Mouse (Mus musculus): ENCODE measurements around the gene Mthfsd. TPM values are rescaled to one million over a fixed set of nuclear protein-coding genes. Genes with fewer than 3 reads are reported as not detected.

Gene Mthfsd
- total and polyA plus RNA-seq, 3 experiments, result 46.1 to 62.6 TPM; not detected in 1

- H3K4me1 ChIP-seq (ENCODE audit: control insufficient read depth in 1 of 2, insufficient read depth in 2 of 2, low read length in 2 of 2), result no peaks in the 10 kb centered on the region
- H3K4me3 ChIP-seq (ENCODE audit: control insufficient read depth in 1 of 2, insufficient read depth in 1 of 2, low read depth in 2 of 2, low read length in 2 of 2), result no peak overlapping the region
- H3K27ac ChIP-seq (ENCODE audit: control insufficient read depth, low read depth, low read length), result no peak overlapping the region
- no peaks in the 10 kb centered on the region for H3K9me3 ChIP-seq (replicated peaks; ENCODE audit: insufficient read depth, low read length)
- no peaks in the 10 kb centered on the region for H3K79me2 ChIP-seq (ENCODE audit: control insufficient read depth, insufficient read depth, low read length, poor library complexity)
- H3K9ac ChIP-seq (ENCODE audit: control insufficient read depth, low read depth, low read length, poor library complexity, severe bottlenecking), result no peak overlapping the region
- H3K27me3 ChIP-seq (ENCODE audit: control insufficient read depth in 1 of 2, insufficient read depth in 2 of 2, low read length in 2 of 2), result no peaks in the 10 kb centered on the region
- no peak for TF ChIP-seq ZKSCAN1 (IDR thresholded peaks at IDR 0.05; ENCODE audit: low read depth, low read length)
- no peak for TF ChIP-seq CHD1 (IDR thresholded peaks at IDR 0.05; ENCODE audit: low read depth, low read length)
- TF ChIP-seq NRF1 (IDR thresholded peaks at IDR 0.05; ENCODE audit: insufficient read depth, low read depth, low read length, poor library complexity, severe bottlenecking), result no peak
- no peak for TF ChIP-seq ELF1 (IDR thresholded peaks at IDR 0.05; ENCODE audit: low read depth, low read length)
- no peak for TF ChIP-seq ETS1 (IDR thresholded peaks at IDR 0.05; ENCODE audit: low read depth, low read length)
- TF ChIP-seq KAT2A (conservative IDR thresholded peaks at IDR 0.05; ENCODE audit: low read depth, low read length), result no peak
- TF ChIP-seq SMC3 (IDR thresholded peaks at IDR 0.05; ENCODE audit: low read depth, low read length), result no peak
- no peak for TF ChIP-seq HCFC1 (IDR thresholded peaks at IDR 0.05; ENCODE audit: low read depth, low read length)
- no peak for TF ChIP-seq ZNF384 (IDR thresholded peaks at IDR 0.05; ENCODE audit: low read depth, low read length)
- no peak for TF ChIP-seq NELFE (IDR thresholded peaks at IDR 0.05; ENCODE audit: low read depth, low read length)
- no peak for TF ChIP-seq E2F4 (IDR thresholded peaks at IDR 0.05; ENCODE audit: borderline replicate concordance, low read depth, low read length)
- no peak for TF ChIP-seq TCF12 (IDR thresholded peaks at IDR 0.05; ENCODE audit: low read depth, low read length)
- TF ChIP-seq POLR2AphosphoS5 (IDR thresholded peaks at IDR 0.05; ENCODE audit: borderline replicate concordance, low read depth, low read length), result no peak
- TF ChIP-seq POLR2A (IDR thresholded peaks at IDR 0.05; ENCODE audit: control insufficient read depth in 1 of 2, insufficient read depth in 1 of 2, low read depth in 1 of 2, low read length in 2 of 2, poor library complexity in 1 of 2), result no peak
- TF ChIP-seq MYC (IDR thresholded peaks at IDR 0.05; ENCODE audit: low read depth, low read length), result no peak
- TF ChIP-seq JUND (IDR thresholded peaks at IDR 0.05; ENCODE audit: low read depth, low read length), result no peak
- no peak for TF ChIP-seq TBP (IDR thresholded peaks at IDR 0.05; ENCODE audit: low read depth, low read length)
- no peak for TF ChIP-seq USF1 (IDR thresholded peaks at IDR 0.05; ENCODE audit: low read depth, low read length)
- TF ChIP-seq CTCF (IDR thresholded peaks at IDR 0.05 in 2 of 3, conservative IDR thresholded peaks at IDR 0.05 in 1 of 3; ENCODE audit: control insufficient read depth in 1 of 3, insufficient read depth in 1 of 3, low read depth in 2 of 3, low read length in 3 of 3, poor library complexity in 1 of 3, severe bottlenecking in 1 of 3), result no peak
- DNase-seq (ENCODE audit: low read depth, low spot score), result no peak
- no peaks in the 10 kb centered on the region for H3K36me3 ChIP-seq (ENCODE audit: control insufficient read depth in 1 of 2, insufficient read depth in 2 of 2, low read length in 2 of 2)
Observed at GRCm38 (mm10) chr8:121079201-121079600, 29.0 kb downstream of the Mthfsd start.

DNA sequence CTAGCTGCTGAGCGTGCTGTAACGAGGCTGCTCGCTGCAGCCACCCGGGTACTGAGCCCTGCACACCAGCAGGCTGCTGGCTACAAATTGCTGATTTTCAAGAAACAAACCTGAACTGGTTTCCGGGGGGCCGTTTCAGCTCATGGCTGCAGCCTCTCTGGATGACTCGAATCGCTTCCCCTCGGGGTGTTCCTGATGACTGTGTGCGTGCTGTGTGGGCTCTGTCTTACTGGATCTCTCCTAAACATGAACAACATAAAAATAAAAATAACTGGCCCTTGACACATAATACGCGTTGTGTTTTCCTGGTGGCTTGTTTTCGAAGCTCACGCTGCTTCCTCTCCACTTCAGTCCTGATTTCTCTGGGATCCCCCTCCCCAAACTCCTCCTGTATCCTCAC lies 29.5 kb downstream of the Mthfsd start:
- H3K36me3 ChIP-seq (ENCODE audit: control insufficient read depth in 1 of 2, insufficient read depth in 2 of 2, low read length in 2 of 2), result no peaks in the 10 kb centered on the region
- no peak overlapping the region for H3K27ac ChIP-seq (ENCODE audit: control insufficient read depth, low read depth, low read length)
- no peaks in the 10 kb centered on the region for H3K79me2 ChIP-seq (ENCODE audit: control insufficient read depth, insufficient read depth, low read length, poor library complexity)
- DNase-seq (ENCODE audit: low read depth, low spot score), result no peak
- no peaks in the 10 kb centered on the region for H3K27me3 ChIP-seq (ENCODE audit: control insufficient read depth in 1 of 2, insufficient read depth in 2 of 2, low read length in 2 of 2)
- no peak overlapping the region for H3K9ac ChIP-seq (ENCODE audit: control insufficient read depth, low read depth, low read length, poor library complexity, severe bottlenecking)
- H3K9me3 ChIP-seq (replicated peaks; ENCODE audit: insufficient read depth, low read length), result no peaks in the 10 kb centered on the region
- no peaks in the 10 kb centered on the region for H3K4me1 ChIP-seq (ENCODE audit: control insufficient read depth in 1 of 2, insufficient read depth in 2 of 2, low read length in 2 of 2)
- no peak for TF ChIP-seq E2F4 (IDR thresholded peaks at IDR 0.05; ENCODE audit: borderline replicate concordance, low read depth, low read length)
- TF ChIP-seq BHLHE40 (IDR thresholded peaks at IDR 0.05; ENCODE audit: borderline replicate concordance, low read depth, low read length), result no peak
- TF ChIP-seq USF2 (IDR thresholded peaks at IDR 0.05; ENCODE audit: borderline replicate concordance in 1 of 2, insufficient read depth in 1 of 2, low read depth in 1 of 2, low read length in 2 of 2), result no peak
- TF ChIP-seq POLR2A (IDR thresholded peaks at IDR 0.05; ENCODE audit: control insufficient read depth in 1 of 2, insufficient read depth in 1 of 2, low read depth in 1 of 2, low read length in 2 of 2, poor library complexity in 1 of 2), result no peak
- H3K4me3 ChIP-seq (ENCODE audit: control insufficient read depth in 1 of 2, insufficient read depth in 1 of 2, low read depth in 2 of 2, low read length in 2 of 2), result no peak overlapping the region

Measured in MEL (cell line).